Mouse (Mus musculus): ENCODE data around the gene Capg. TPM values are rescaled to one million over a fixed set of nuclear protein-coding genes. Genes with fewer than 3 reads are reported as not detected.

Capg gene
- polyA plus RNA-seq, 1 experiment: 0.48 TPM

- Histone ChIP-seq H3K4me3 (replicated peaks) (no peak overlapping the region), H3K36me3 (ENCODE audit: control insufficient read depth) (no peaks in the 10 kb centered on the region), H3K4me1 (ENCODE audit: control insufficient read depth) (peaks cover 21% of the 10 kb centered on the region), H3K9me3 (ENCODE audit: control insufficient read depth, low read length) (peaks cover 8% of the 10 kb centered on the region), H3K27me3 (ENCODE audit: control insufficient read depth) (no peaks in the 10 kb centered on the region)
- no peak for TF ChIP-seq TAL1 (IDR thresholded peaks at IDR 0.05; ENCODE audit: low read length)
- no peak for TF ChIP-seq GATA1 (IDR thresholded peaks at IDR 0.05; ENCODE audit: low read length)
Observed at GRCm38 (mm10) chr6:72543265-72543850, 833 bp upstream of the Capg start.

DNA sequence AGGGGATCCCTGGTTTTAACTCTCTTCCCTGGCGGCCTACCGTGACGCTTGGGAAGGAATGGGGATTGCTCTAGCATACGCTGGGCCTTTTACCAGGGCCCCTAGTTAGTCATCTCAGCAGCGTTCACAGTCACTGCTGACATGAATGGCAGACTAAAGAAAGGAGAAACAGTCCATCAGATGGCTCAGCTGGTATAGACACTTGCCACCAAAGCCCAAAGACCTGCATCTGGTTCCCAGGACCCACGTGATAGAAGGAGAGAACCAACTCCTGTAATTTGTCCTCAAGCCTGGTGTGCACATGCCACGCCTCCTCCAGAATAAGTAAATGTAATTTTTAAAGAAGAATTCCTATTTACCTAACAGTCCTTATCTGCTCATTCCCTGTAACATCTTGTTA is 1.2 kb downstream of the Capg start:
- TF ChIP-seq TAL1 (IDR thresholded peaks at IDR 0.05; ENCODE audit: low read length): no peak
- no peak for TF ChIP-seq GATA1 (IDR thresholded peaks at IDR 0.05; ENCODE audit: low read length)
- Histone ChIP-seq H3K36me3 (ENCODE audit: control insufficient read depth) (no peaks in the 10 kb centered on the region), H3K9me3 (ENCODE audit: control insufficient read depth, low read length) (peaks cover 8% of the 10 kb centered on the region), H3K4me3 (replicated peaks) (no peak overlapping the region), H3K4me1 (ENCODE audit: control insufficient read depth) (peaks cover 32% of the 10 kb centered on the region), H3K27me3 (ENCODE audit: control insufficient read depth) (no peaks in the 10 kb centered on the region)

DNA sequence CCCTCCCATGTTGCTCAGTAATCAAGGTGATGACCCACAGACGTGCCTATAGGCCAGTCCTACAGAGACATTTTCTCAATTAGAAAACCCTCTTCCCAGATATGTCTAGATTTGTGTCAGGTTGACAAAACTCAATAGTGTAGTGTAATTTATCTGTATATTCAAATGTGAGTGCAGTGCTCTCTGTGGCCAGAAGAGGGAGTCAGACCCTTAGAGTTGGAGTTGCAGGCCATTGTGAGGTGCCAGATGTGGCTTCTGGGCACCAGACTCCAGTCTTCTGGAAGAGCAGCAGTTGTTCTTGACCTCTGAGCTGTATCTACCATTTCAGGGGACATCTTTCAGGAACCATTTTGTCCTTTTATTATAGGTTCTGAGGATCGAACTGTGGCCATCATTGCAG is 2.9 kb downstream of the Capg start:
- TF ChIP-seq GATA1 (IDR thresholded peaks at IDR 0.05; ENCODE audit: low read length): no peak
- TF ChIP-seq TAL1 (IDR thresholded peaks at IDR 0.05; ENCODE audit: low read length): no peak
- H3K9me3 ChIP-seq (ENCODE audit: control insufficient read depth, low read length): peaks cover 4% of the 10 kb centered on the region; the same call in 1 of the 2 replicates
- H3K4me1 ChIP-seq (ENCODE audit: control insufficient read depth): peaks cover 37% of the 10 kb centered on the region
- no peaks in the 10 kb centered on the region for H3K36me3 ChIP-seq (ENCODE audit: control insufficient read depth)
- H3K27me3 ChIP-seq (ENCODE audit: control insufficient read depth): no peaks in the 10 kb centered on the region
- no peak overlapping the region for H3K4me3 ChIP-seq (replicated peaks)

DNA sequence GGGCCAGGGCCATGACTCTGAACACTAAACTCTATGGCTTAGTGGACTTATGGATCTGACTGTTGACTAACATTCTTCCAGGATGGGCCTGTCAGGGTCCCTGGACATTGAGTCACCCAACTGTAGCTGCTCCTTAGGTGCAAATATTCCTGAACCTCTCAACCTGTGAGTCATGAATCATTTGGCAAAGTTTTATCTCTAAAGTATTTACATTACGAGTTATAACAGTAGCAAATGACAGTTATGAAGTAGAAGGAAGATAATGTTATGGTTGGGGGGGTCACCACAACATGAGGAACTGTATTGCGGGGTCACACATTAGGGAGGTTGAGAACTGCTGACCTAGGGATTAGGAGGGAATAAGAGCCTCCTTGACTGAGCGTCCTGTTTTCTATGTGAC is 3.7 kb downstream of the Capg start:
- Histone ChIP-seq H3K9me3 (ENCODE audit: control insufficient read depth, low read length) (peaks cover 4% of the 10 kb centered on the region; the same call in 1 of the 2 replicates), H3K4me1 (ENCODE audit: control insufficient read depth) (peaks cover 44% of the 10 kb centered on the region), H3K4me3 (replicated peaks) (no peak overlapping the region), H3K27me3 (ENCODE audit: control insufficient read depth) (no peaks in the 10 kb centered on the region), H3K36me3 (ENCODE audit: control insufficient read depth) (no peaks in the 10 kb centered on the region)
- TF ChIP-seq GATA1 (IDR thresholded peaks at IDR 0.05; ENCODE audit: low read length) (no peak), TAL1 (IDR thresholded peaks at IDR 0.05; ENCODE audit: low read length) (no peak)

- Histone ChIP-seq H3K27me3 (ENCODE audit: control insufficient read depth) (no peaks in the 10 kb centered on the region), H3K36me3 (ENCODE audit: control insufficient read depth) (no peaks in the 10 kb centered on the region), H3K4me3 (replicated peaks) (peak overlapping the region; percentile 41), H3K4me1 (ENCODE audit: control insufficient read depth) (peaks cover 50% of the 10 kb centered on the region), H3K9me3 (ENCODE audit: control insufficient read depth, low read length) (peaks cover 4% of the 10 kb centered on the region; the same call in 1 of the 2 replicates)
- TF ChIP-seq GATA1 (IDR thresholded peaks at IDR 0.05; ENCODE audit: low read length) (no peak), TAL1 (IDR thresholded peaks at IDR 0.05; ENCODE audit: low read length) (no peak)
Observed at GRCm38 (mm10) chr6:72549041-72549580, 4.9 kb downstream of the Capg start.

GRCm38 (mm10) chr6:72550025-72550424 is 5.8 kb downstream of the Capg start:
- Histone ChIP-seq H3K4me3 (replicated peaks) (no peak overlapping the region), H3K27me3 (ENCODE audit: control insufficient read depth) (no peaks in the 10 kb centered on the region), H3K9me3 (ENCODE audit: control insufficient read depth, low read length) (peaks cover 4% of the 10 kb centered on the region; the same call in 1 of the 2 replicates), H3K36me3 (ENCODE audit: control insufficient read depth) (no peaks in the 10 kb centered on the region), H3K4me1 (ENCODE audit: control insufficient read depth) (peaks cover 42% of the 10 kb centered on the region)
- TF ChIP-seq TAL1 (IDR thresholded peaks at IDR 0.05; ENCODE audit: low read length) (no peak), GATA1 (IDR thresholded peaks at IDR 0.05; ENCODE audit: low read length) (no peak)

DNA sequence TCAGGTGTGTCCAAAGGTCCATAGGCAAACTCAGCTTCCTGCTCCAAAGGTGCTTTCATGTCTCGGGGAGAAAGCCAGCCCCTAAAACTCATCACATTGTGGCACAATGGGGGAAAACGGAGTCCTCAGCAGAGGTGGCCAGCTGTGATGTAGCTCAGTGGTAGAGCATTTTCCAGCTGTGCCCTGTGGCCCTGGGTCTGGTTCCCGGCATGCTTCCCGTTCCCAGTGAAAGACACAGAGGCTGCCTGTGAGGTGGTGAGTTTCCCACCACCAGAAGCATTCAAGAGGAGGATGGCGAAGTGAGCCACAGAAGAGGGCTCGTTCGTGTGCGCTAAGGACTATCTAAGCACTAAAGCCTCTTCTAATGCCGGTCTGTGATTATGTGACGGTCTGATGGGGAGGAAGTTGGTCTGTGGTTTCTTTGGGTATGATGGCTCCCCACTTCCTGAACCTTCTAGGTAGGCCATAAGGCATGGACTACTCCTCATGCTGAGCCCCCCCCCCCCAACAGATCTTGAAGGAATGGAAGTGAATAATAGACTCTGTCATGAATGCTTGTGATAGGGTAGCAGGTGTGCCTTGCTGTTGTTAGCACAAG is 6.4 kb downstream of the Capg start:
- Histone ChIP-seq H3K4me3 (replicated peaks) (no peak overlapping the region), H3K9me3 (ENCODE audit: control insufficient read depth, low read length) (peaks cover 4% of the 10 kb centered on the region; the same call in 1 of the 2 replicates), H3K4me1 (ENCODE audit: control insufficient read depth) (peaks cover 40% of the 10 kb centered on the region), H3K27me3 (ENCODE audit: control insufficient read depth) (no peaks in the 10 kb centered on the region), H3K36me3 (ENCODE audit: control insufficient read depth) (no peaks in the 10 kb centered on the region)
- no peak for TF ChIP-seq TAL1 (IDR thresholded peaks at IDR 0.05; ENCODE audit: low read length)
- TF ChIP-seq GATA1 (IDR thresholded peaks at IDR 0.05; ENCODE audit: low read length): no peak

DNA sequence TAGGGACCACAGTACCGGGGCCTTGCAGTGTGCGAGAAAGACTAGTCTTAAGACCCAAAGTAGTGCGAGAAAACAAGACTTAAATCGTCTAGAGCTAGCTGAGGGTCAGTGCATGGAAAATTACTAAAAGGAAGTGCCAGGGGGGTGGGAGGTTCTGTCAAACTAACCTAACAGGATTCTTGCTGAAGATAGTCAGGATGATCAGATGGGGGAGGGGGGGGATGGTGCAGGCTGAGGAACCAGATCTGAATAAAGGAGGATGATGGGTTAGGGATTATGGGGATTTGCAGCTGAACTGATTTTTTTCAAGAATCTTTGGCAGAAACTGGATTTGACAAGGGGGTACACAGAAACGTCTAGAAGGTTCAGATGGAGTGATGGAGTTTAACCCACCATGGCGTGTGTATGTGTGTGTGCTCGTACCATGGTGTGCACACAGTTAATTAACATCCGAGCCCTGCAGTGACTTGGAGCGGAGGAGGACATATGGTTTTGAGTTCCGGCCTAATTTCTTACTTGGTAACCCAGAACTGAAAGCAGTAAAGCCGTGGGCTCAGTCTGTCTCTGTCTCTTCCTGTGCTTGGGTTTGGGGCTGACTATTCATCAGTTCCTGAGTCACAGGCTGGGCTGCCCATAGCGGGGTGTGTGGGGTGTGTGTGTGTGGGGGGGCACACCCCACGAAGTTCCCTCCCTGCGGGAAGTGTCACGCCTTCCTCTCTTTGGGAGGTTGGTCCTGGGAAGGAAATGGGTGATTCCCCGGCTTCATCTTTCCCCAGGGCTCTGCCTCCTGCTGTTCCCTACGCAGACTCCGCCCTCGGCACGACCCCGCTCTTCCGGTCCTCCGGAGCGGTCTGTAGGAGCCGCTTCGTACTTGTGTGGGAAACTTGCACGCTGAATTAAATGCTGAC is 8.2 kb downstream of the Capg start:
- Histone ChIP-seq H3K27me3 (ENCODE audit: control insufficient read depth) (no peaks in the 10 kb centered on the region), H3K4me3 (replicated peaks) (peak overlapping the region; percentile 60), H3K9me3 (ENCODE audit: control insufficient read depth, low read length) (no peaks in the 10 kb centered on the region), H3K4me1 (ENCODE audit: control insufficient read depth) (peaks cover 40% of the 10 kb centered on the region), H3K36me3 (ENCODE audit: control insufficient read depth) (no peaks in the 10 kb centered on the region)
- TF ChIP-seq GATA1 (IDR thresholded peaks at IDR 0.05; ENCODE audit: low read length): no peak
- no peak for TF ChIP-seq TAL1 (IDR thresholded peaks at IDR 0.05; ENCODE audit: low read length)

GRCm38 (mm10) chr6:72553079-72553412 is 8.9 kb downstream of the Capg start:
- no peaks in the 10 kb centered on the region for H3K27me3 ChIP-seq (ENCODE audit: control insufficient read depth)
- H3K4me3 ChIP-seq (replicated peaks): peak overlapping the region; percentile 60
- no peaks in the 10 kb centered on the region for H3K36me3 ChIP-seq (ENCODE audit: control insufficient read depth)
- TF ChIP-seq TAL1 (IDR thresholded peaks at IDR 0.05; ENCODE audit: low read length) (no peak), GATA1 (IDR thresholded peaks at IDR 0.05; ENCODE audit: low read length) (no peak)
- peaks cover 40% of the 10 kb centered on the region for H3K4me1 ChIP-seq (ENCODE audit: control insufficient read depth)
- no peaks in the 10 kb centered on the region for H3K9me3 ChIP-seq (ENCODE audit: control insufficient read depth, low read length)
